Mouse (Mus musculus) layer of hippocampus, adult 2 months (tissue): ENCODE measurements at regions not wholly inside any gene's neighbourhood (a gene's known extent, or its start where the extent isn't known, plus 50 kb on each side); places are given as distances from the start of the nearest gene placed in this dataset.

Experiments
- DNase-seq, 2 experiments: peaks; one replicate each; pipeline ENCODE4 v3.0.0; 2022; ENCODE audit warnings: low spot score in 2 of 2
- H3K27ac ChIP-seq: fragments of 200-600 bp; 2 replicates; pipeline ENCODE4 v1.8.1; 2022
- H3K4me3 ChIP-seq: fragments of 200-600 bp; 2 replicates; pipeline ENCODE4 v1.8.1; 2022; ENCODE audit warnings: mild to moderate bottlenecking
- CTCF ChIP-seq: fragments of 200-600 bp; conservative IDR thresholded peaks from 2 replicates; pipeline ENCODE4 v1.8.1; 2022; ENCODE audit warnings: antibody characterized with exemption, mild to moderate bottlenecking, moderate library complexity
- microRNA-seq, 2 experiments: library from miRNA; unstranded; fragments of <30 nt; microRNA quantifications; one replicate each; pipeline ENCODE4 v1.2.0; 2021

- DNase-seq, result no peak
- H3K27ac ChIP-seq, result no peak overlapping the region
- TF ChIP-seq CTCF, result no peak
These were observed 573.9 kb downstream of the Plxdc2 start for GRCm38 (mm10) chr2:16929974-16930373.

GRCm38 (mm10) chr2:16959432-16959831 is 603.3 kb downstream of the Plxdc2 start:
- H3K4me3 ChIP-seq, result no peak overlapping the region
- no peak overlapping the region for H3K27ac ChIP-seq
- TF ChIP-seq CTCF, result no peak
- DNase-seq, result no peak

More at GRCm38 (mm10) chr2:16929974-16930373, 573.9 kb downstream of the Plxdc2 start:
- H3K4me3 ChIP-seq, result no peak overlapping the region

- TF ChIP-seq CTCF, result no peak
- no peak overlapping the region for H3K27ac ChIP-seq
- no peak overlapping the region for H3K4me3 ChIP-seq
- DNase-seq, result no peak
These were observed 621.3 kb downstream of the Plxdc2 start for GRCm38 (mm10) chr2:16977380-16977779.

GRCm38 (mm10) chr2:16982823-16983222 is 626.7 kb downstream of the Plxdc2 start:
- DNase-seq, result no peak
- no peak overlapping the region for H3K4me3 ChIP-seq
- no peak overlapping the region for H3K27ac ChIP-seq
- TF ChIP-seq CTCF, result no peak

GRCm38 (mm10) chr2:16983583-16984221 is 627.6 kb downstream of the Plxdc2 start:
- DNase-seq, result no peak
- Histone ChIP-seq H3K4me3 (no peak overlapping the region), H3K27ac (no peak overlapping the region)
- TF ChIP-seq CTCF, result no peak

Small RNAs in the stretch of these regions (microRNA-seq; reads per million reads assigned to microRNA genes)
- 0 reads per million in 2 experiments for gene Gm24933
